Mouse (Mus musculus): ENCODE results near the gene Slc2a12.
A peak's percentile ranks its signal among the peaks of the same experiment; 100 is the strongest.

DNA sequence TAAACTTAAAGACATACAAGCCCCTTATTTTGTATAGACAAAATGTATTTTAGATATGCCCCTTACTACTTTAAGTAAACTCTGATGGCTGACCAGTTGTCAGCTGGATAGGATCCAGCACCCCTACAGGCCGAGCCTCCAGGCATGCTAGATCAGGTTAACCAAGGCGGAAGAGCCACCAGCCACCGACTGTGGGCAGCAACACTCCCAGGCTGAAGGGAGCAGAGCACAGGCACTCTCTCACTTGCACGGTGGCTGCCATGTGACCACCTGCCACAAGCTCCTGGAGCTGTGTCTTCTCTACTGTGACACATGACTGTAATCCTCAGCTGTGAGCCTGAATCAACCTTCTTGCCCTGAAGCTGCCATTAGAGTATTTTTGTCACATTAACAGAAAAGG, 73.7 kb downstream of the Slc2a12 start:
- TF ChIP-seq POLR2A (IDR thresholded peaks at IDR 0.05; ENCODE audit: insufficient read length, low read depth): peak; percentile 37
- TF ChIP-seq E2F4 (IDR thresholded peaks at IDR 0.05; ENCODE audit: insufficient read depth): no peak
